Mouse (Mus musculus) limb, embryonic 13.5 days (tissue): ENCODE data around the gene Rad51b. TPM values are rescaled to one million over a fixed set of nuclear protein-coding genes. Genes with fewer than 3 reads are reported as not detected.

ENCODE experiments used
- ATAC-seq: fragments of 200-750 bp; cut with Nextera tagmentation; 2 replicates; pipeline ENCODE4 v1.8.0; 2017; ENCODE audit warnings: low read depth, moderate number of reproducible peaks, moderate TSS enrichment; ENCODE audit not compliant: low FRiP score
- H3K27ac ChIP-seq: fragments of 300-500 bp; sonication (generic); 2 replicates; pipeline ENCODE4 v1.5.1; 2015; ENCODE audit warnings: inconsistent platforms, mild to moderate bottlenecking, moderate library complexity
- H3K27me3 ChIP-seq: fragments of 300-500 bp; sonication (generic); 2 replicates; pipeline ENCODE4 v1.6.1; 2015; ENCODE audit warnings: mild to moderate bottlenecking, inconsistent platforms
- H3K36me3 ChIP-seq: fragments of 300-500 bp; sonication (generic); 2 replicates; pipeline ENCODE4 v1.6.1; 2015; ENCODE audit warnings: inconsistent platforms, mild to moderate bottlenecking, moderate library complexity
- H3K4me1 ChIP-seq: fragments of 300-500 bp; sonication (generic); 2 replicates; pipeline ENCODE4 v1.6.1; 2015; ENCODE audit warnings: inconsistent platforms
- H3K4me2 ChIP-seq: fragments of 300-500 bp; sonication (generic); replicated peaks from 2 replicates; pipeline ENCODE4 v1.6.1; 2015; ENCODE audit warnings: inconsistent platforms, mild to moderate bottlenecking, moderate library complexity
- H3K4me3 ChIP-seq: fragments of 300-500 bp; sonication (generic); 2 replicates; pipeline ENCODE4 v1.5.1; 2015; ENCODE audit warnings: moderate library complexity, mild to moderate bottlenecking, inconsistent platforms
- H3K9ac ChIP-seq: fragments of 300-500 bp; sonication (generic); 2 replicates; pipeline ENCODE4 v1.6.1; 2015; ENCODE audit warnings: mild to moderate bottlenecking, inconsistent platforms
- H3K9me3 ChIP-seq: fragments of 300-500 bp; sonication (generic); 2 replicates; pipeline ENCODE4 v1.6.1; 2016; ENCODE audit warnings: inconsistent platforms
- WGBS: fragments of 180-500 bp; shearing (Covaris S2); methylation state at CpG from one replicate; pipeline ENCODE4 v1.1.7; 2015; 5-methylcytosine and 5-hydroxymethylcytosine counted together
- polyA plus RNA-seq: library from polyadenylated mRNA; unstranded; fragments of >200 nt; fragmentation: Nextera tagmentation; extraction: Ambion mirVana; gene quantifications from 2 replicates; pipeline ENCODE4 v1.2.1, GENCODE M21; 2015

Rad51b gene
- polyA plus RNA-seq, 1 experiment from 2014 or later: 7.6 TPM

DNA sequence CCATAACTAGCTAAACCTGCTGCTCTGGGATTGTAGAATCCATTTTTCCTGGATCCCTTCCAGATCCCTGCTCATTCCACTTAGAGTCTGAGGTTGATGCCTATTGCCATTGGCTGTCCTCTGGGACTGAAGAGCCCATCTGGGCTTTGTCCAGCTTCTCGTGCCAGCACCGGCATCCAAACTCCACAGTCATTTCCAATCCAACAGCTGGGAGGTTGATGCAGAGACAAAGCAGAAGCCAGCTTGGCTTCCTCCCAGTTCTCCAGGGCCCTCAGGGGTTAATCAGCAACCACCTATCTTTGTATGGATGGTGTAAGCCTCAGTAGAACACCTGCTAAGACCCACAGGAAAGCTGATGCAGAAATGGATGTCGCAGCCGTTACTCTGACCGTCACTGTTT, 524.8 kb downstream of the Rad51b start:
- Histone ChIP-seq H3K9me3 (no peaks in the 10 kb centered on the region), H3K27ac (no peak overlapping the region), H3K36me3 (no peaks in the 10 kb centered on the region), H3K4me2 (no peak overlapping the region), H3K27me3 (no peaks in the 10 kb centered on the region), H3K9ac (no peak overlapping the region), H3K4me3 (no peak overlapping the region), H3K4me1 (peaks cover 34% of the 10 kb centered on the region)
- WGBS: 82% methylated on average over 5 of the region's 5 CpGs
- no peak for ATAC-seq

GRCm38 (mm10) chr12:79822401-79822800, 525.3 kb downstream of the Rad51b start:
- H3K9ac ChIP-seq: no peak overlapping the region
- WGBS: 80% methylated on average over 2 of the region's 2 CpGs
- H3K9me3 ChIP-seq: no peaks in the 10 kb centered on the region
- ATAC-seq: no peak
- H3K36me3 ChIP-seq: no peaks in the 10 kb centered on the region
- peaks cover 34% of the 10 kb centered on the region for H3K4me1 ChIP-seq
- no peak overlapping the region for H3K27ac ChIP-seq
- no peak overlapping the region for H3K4me2 ChIP-seq
- H3K27me3 ChIP-seq: no peaks in the 10 kb centered on the region
- H3K4me3 ChIP-seq: no peak overlapping the region

- Histone ChIP-seq H3K27me3 (no peaks in the 10 kb centered on the region), H3K4me3 (no peak overlapping the region), H3K36me3 (no peaks in the 10 kb centered on the region), H3K27ac (no peak overlapping the region), H3K4me2 (no peak overlapping the region), H3K9me3 (no peaks in the 10 kb centered on the region), H3K9ac (no peak overlapping the region), H3K4me1 (peaks cover 17% of the 10 kb centered on the region)
- no peak for ATAC-seq
- 67% methylated on average over 7 of the region's 7 CpGs for WGBS
Measured at GRCm38 (mm10) chr12:79825922-79826321, 528.8 kb downstream of the Rad51b start.

GRCm38 (mm10) chr12:79827233-79827692, 530.2 kb downstream of the Rad51b start:
- Histone ChIP-seq H3K36me3 (no peaks in the 10 kb centered on the region), H3K4me3 (no peak overlapping the region), H3K27me3 (no peaks in the 10 kb centered on the region), H3K9me3 (no peaks in the 10 kb centered on the region), H3K9ac (no peak overlapping the region), H3K4me2 (no peak overlapping the region), H3K27ac (no peak overlapping the region), H3K4me1 (peaks cover 3% of the 10 kb centered on the region; the same call in 1 of the 2 replicates)
- WGBS: 45% methylated on average over 5 of the region's 5 CpGs
- no peak for ATAC-seq

GRCm38 (mm10) chr12:79827735-79828134, 530.7 kb downstream of the Rad51b start:
- Histone ChIP-seq H3K27ac (no peak overlapping the region), H3K4me1 (no peaks in the 10 kb centered on the region; the same call in 1 of the 2 replicates), H3K36me3 (no peaks in the 10 kb centered on the region), H3K9me3 (no peaks in the 10 kb centered on the region), H3K4me3 (no peak overlapping the region), H3K27me3 (no peaks in the 10 kb centered on the region), H3K4me2 (no peak overlapping the region), H3K9ac (no peak overlapping the region)
- ATAC-seq: no peak
- WGBS: 49% methylated on average over 4 of the region's 4 CpGs

- Histone ChIP-seq H3K4me1 (no peaks in the 10 kb centered on the region; the same call in 1 of the 2 replicates), H3K4me2 (no peak overlapping the region), H3K36me3 (no peaks in the 10 kb centered on the region), H3K27ac (no peak overlapping the region), H3K27me3 (no peaks in the 10 kb centered on the region), H3K9ac (no peak overlapping the region), H3K9me3 (no peaks in the 10 kb centered on the region), H3K4me3 (no peak overlapping the region)
- 35% methylated on average over 1 of the region's 1 CpGs for WGBS
- ATAC-seq: no peak
Measured at GRCm38 (mm10) chr12:79830686-79831085, 533.6 kb downstream of the Rad51b start.

DNA sequence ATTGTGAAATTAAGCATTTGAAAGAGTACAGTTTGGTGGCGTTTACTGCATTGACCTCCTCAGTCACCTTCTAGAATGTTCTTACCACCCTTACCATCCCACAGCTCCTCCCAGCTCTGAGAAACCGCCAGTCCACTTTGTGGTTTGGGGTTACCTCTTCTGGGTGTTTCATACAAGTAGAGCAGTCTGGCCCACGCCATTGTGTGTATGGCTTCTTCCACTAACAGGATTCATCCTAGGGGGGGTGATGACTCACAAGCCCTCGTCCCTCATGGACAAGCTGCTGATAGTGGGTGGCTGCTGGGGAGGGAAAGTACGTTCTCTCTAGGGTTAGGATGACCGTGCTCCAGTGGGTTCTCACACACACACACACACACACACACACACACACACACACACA, 535.5 kb downstream of the Rad51b start:
- H3K9ac ChIP-seq: no peak overlapping the region
- H3K27me3 ChIP-seq: no peaks in the 10 kb centered on the region
- H3K4me3 ChIP-seq: no peak overlapping the region
- no peaks in the 10 kb centered on the region for H3K4me1 ChIP-seq
- no peak overlapping the region for H3K27ac ChIP-seq
- H3K9me3 ChIP-seq: no peaks in the 10 kb centered on the region
- H3K4me2 ChIP-seq: no peak overlapping the region
- no peaks in the 10 kb centered on the region for H3K36me3 ChIP-seq
- 90% methylated on average over 6 of the region's 6 CpGs for WGBS
- no peak for ATAC-seq

- H3K36me3 ChIP-seq: no peaks in the 10 kb centered on the region
- no peaks in the 10 kb centered on the region for H3K27me3 ChIP-seq
- H3K4me2 ChIP-seq: no peak overlapping the region
- H3K4me3 ChIP-seq: no peak overlapping the region
- WGBS: 91% methylated on average over 8 of the region's 8 CpGs
- no peak overlapping the region for H3K27ac ChIP-seq
- H3K4me1 ChIP-seq: peaks cover 29% of the 10 kb centered on the region
- no peak for ATAC-seq
- H3K9ac ChIP-seq: no peak overlapping the region
- no peaks in the 10 kb centered on the region for H3K9me3 ChIP-seq
Measured at GRCm38 (mm10) chr12:79835521-79835920, 538.4 kb downstream of the Rad51b start.

DNA sequence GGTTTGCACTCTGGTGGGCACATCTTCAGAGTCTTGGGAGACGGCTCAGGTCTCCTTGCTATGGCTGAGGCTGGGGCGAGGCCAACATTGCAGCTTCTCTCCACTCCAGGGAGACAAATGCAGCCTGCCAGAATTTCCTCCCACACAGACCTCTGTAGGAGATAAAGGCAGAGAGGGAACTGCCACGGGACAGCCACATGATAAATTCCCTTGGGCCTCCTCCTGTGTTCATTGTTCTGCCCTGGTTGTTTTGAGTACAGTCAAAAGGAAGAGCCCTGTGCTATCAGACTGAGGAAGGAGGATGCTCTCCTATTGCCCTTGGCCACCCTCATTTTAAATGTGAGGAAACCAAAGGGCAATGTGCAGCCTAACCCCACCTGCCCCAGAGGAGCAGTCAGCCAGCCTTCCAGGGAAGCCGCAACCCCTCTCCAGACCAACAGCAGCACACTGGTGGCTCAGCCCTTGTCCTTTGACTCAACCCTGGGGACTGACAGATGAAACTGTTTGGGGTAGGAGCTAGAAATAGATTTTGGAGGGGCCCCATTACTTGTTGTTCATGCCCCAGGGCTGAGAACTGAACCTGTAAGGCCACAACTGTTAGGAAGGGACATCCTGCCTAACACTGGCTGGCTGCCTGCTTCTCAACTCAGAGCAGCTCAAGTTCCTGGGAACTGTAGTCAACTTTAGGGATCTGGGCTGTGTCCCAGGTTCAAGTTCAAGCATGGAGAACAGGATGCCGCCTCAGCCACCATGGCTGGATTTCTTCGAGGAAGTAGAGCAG, 541.3 kb downstream of the Rad51b start:
- peaks cover 55% of the 10 kb centered on the region for H3K4me1 ChIP-seq
- 64% methylated on average over 6 of the region's 6 CpGs for WGBS
- H3K9me3 ChIP-seq: no peaks in the 10 kb centered on the region
- no peak for ATAC-seq
- no peaks in the 10 kb centered on the region for H3K36me3 ChIP-seq
- no peak overlapping the region for H3K9ac ChIP-seq
- peak overlapping the region; percentile 67; the same call in 1 of the 2 replicates for H3K27ac ChIP-seq
- H3K27me3 ChIP-seq: no peaks in the 10 kb centered on the region
- H3K4me2 ChIP-seq: no peak overlapping the region
- no peak overlapping the region for H3K4me3 ChIP-seq

DNA sequence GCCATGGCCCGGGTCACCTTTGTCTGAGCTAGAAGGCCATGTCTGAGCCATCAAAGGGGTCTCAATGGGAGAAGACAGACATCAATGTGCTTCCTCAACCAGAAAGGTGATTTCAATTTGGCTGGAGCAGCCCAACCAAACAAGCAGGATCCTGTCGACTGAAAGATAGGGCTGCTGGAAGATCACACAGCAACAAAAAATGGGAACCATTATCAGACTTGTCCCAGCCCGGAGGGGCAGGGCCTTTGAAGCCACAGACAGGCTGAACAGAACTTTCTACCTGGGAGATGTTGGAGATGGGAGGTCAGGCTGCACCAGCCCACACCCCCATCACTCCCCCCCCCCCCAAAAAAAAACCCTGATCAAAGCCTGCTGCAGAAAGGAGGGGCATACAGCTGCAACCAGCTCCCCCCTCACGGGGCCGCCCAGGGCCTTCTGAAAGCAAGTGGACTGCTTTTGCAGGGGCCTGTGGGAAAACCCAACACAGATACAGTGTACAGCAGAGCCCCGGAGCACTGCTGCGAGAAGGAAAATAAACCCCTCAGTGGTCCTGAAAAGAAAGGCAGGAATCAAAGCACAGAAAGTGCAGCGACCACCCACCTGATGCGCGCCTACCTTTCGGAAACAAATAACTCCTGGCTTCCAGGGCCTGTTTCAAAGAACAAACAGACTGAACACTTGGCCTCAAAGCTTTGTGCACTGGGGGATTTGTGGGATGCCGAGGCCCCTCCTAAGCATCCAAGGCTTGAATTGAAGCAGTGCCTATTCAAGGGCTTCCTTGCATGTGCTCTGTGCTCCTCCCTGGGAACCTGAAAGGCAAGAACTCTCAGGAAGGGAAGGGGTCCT, 542.2 kb downstream of the Rad51b start:
- Histone ChIP-seq H3K36me3 (no peaks in the 10 kb centered on the region), H3K27ac (peak overlapping the region; percentile 67), H3K4me2 (no peak overlapping the region), H3K4me3 (no peak overlapping the region), H3K9me3 (no peaks in the 10 kb centered on the region), H3K4me1 (peaks cover 65% of the 10 kb centered on the region), H3K27me3 (no peaks in the 10 kb centered on the region), H3K9ac (no peak overlapping the region)
- WGBS: 51% methylated on average over 12 of the region's 12 CpGs
- ATAC-seq: no peak

DNA sequence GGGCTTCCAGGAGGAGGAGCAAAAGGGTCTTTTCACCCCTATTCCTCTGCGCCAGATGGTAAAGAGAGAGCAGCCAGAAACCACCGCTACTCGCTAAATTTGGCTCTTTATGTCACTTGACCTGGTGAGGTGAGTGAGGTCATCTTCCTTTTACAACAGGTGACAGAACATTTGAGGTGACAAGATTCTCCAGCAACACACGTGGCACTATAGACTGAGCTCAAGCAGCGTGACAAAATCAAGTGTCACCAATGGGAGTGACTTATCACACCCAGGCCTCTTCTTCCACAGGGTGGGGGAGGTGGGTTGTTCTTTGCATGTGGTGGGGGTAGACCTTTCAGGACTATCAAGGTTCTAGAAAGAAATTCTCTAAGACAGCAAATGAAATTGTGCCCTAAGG, 543.4 kb downstream of the Rad51b start:
- no peaks in the 10 kb centered on the region for H3K36me3 ChIP-seq
- no peak overlapping the region for H3K27ac ChIP-seq
- H3K9me3 ChIP-seq: no peaks in the 10 kb centered on the region
- whole genome bisulfite sequencing: 56% methylated on average over 5 of the region's 5 CpGs
- H3K4me1 ChIP-seq: peaks cover 76% of the 10 kb centered on the region
- no peak for ATAC-seq
- H3K27me3 ChIP-seq: no peaks in the 10 kb centered on the region
- H3K9ac ChIP-seq: no peak overlapping the region
- no peak overlapping the region for H3K4me3 ChIP-seq
- H3K4me2 ChIP-seq: no peak overlapping the region

GRCm38 (mm10) chr12:79841248-79841647, 544.2 kb downstream of the Rad51b start:
- no peaks in the 10 kb centered on the region for H3K27me3 ChIP-seq
- H3K4me2 ChIP-seq: no peak overlapping the region
- 90% methylated on average over 3 of the region's 3 CpGs for WGBS
- no peak overlapping the region for H3K4me3 ChIP-seq
- peak overlapping the region; percentile 61 for H3K27ac ChIP-seq
- ATAC-seq: no peak
- peaks cover 84% of the 10 kb centered on the region for H3K4me1 ChIP-seq
- H3K9me3 ChIP-seq: no peaks in the 10 kb centered on the region
- no peaks in the 10 kb centered on the region for H3K36me3 ChIP-seq
- no peak overlapping the region for H3K9ac ChIP-seq
